Mouse (Mus musculus): ENCODE measurements around the gene Gamt.

GRCm38 (mm10) chr10:80253551-80253950 is 7.3 kb downstream of the Gamt start:
- TF ChIP-seq CTCF (IDR thresholded peaks at IDR 0.05; ENCODE audit: borderline replicate concordance, insufficient read depth, low read length) = no peak
- TF ChIP-seq POLR2A (IDR thresholded peaks at IDR 0.05; ENCODE audit: low read depth, low read length) = no peak
